Mouse (Mus musculus) right cerebral cortex, postnatal 14 days (tissue): ENCODE results near the gene Ercc2.

ENCODE experiments used
- DNase-seq: peaks from one replicate; pipeline ENCODE4 v3.0.0; 2022

Gene Ercc2

DNA sequence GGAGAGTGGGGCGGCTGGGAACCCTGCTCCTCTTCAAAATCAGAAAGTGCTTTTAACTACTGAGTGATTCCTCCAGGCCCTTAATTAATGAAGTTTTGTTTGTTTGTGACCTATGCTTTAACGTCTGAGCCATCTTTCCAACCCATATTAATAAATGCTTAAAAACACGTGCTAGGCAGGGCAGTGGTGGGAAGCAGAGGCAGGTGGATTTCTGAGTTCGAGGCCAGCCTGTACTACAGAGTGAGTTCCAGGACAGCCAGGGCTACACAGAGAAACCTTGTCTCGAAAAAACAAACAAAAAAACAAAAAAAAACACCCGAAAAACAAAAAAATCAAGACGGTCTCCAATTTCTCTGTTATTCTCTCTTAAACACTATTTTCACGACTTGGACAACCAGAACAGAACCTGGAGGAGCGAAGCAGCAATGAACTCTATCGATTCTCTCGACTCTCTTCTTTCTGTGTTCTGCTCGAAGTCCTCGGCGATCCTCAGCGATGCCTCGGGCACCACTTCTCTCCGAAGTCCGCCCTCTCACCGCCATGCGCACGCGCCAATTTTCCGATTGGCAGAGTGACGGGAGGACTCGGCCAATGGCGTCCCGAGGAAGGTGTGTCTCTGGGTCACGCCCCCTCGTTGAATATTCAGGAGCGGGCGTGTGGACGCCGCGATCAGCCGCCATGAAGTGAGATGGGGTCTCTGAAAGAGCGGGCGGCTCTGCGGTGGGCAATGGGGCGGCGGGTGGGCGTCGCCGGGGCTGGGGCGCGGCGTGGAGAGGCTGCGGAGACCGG, at the start of gene Ercc2:
TSS of gene Ercc2 (plus strand) at position 634 of the 789 bp plus-strand sequence.
- peak; percentile 99 for DNase-seq

DNA sequence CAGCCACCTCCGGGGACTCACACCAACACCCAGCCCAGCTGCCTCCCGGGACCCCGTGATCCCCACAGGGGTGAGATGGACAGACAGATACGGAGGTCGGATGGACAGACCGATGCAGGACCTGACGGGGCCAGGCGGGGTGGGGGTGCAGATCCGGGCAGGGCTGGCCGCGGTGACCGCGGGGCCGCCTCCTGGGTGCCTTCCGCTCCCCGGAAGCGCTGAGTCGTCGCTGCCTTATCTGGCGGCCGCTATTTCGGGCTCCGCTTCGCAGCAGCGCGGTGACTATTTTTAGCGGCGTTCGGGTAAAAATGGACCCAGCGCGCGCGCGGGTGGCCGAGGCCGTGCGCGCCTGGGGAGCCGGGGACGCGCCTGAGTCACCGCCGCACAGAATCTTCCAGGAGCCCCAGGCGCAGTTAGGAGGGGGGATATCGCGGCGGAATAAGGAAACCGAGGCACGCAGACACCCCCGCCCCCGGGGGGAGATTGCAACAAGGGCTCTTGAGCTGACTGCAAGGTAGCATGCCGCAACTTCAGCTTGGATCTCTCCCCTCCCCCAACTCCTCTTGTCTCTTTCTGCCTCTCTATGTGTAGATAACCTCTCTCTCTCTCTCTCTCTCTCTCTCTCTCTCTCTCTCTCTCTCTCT, 49.0 kb upstream of the Ercc2 start:
- peak; percentile 88 for DNase-seq

DNA sequence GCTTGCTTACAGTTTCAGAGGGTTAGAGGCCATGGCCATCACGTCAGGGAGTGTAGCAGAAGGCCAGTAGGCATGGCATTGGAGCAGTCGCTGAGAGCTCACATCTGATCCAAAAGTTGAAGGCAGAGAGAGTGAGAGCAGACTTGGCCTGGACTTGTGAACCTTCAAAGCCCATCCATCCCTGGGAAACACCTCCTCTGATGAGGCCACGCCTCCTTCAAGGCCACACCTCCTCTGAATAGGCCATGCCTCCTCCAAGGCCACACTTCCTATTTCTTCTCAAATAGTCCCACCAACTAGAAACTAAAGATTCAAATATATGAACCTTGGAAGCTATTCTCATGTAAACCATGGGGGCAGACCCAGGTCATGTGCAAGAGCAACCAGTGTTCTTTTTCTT, 46.2 kb upstream of the Ercc2 start:
- no peak for DNase-seq

DNA sequence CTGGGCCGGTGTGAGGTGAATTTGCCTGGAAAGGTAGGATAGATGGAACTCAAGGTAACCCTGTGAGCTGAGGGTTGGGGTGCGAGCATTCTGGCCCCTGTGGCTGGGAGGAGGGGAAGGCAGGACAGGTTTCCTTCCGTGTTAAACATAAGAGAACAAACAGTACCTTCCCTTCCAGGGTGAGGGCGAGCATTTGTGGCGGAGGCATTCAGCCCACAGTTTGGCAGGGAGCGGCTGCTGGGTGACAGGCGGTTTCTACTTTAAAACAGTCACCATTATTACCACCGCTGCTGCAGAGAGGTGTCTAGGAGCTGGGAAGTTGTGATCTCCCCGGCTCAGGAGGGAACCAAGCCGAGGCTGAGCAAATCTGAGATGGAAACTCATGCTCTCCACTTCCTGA, 44.7 kb upstream of the Ercc2 start:
- no peak for DNase-seq

DNA sequence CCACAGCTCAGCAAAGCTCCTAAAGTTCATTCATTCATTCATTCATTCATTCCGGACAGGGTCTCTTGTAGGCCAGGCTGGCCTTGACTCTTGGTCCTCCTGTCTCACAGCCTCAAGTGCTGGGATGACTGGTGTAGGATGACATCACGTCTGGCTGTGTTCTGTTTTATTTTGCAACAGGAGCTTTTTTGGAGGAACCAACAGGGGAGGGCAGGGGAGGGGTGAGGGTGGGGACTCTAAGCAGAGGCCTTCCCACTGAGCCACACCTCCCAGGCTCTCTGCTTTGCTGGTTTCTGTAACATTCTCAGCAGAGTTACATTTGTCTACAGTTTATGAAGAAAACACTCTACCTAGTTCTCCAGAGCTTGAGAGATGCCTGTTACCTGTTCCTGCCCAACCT, 43.8 kb upstream of the Ercc2 start:
- DNase-seq: no peak

DNA sequence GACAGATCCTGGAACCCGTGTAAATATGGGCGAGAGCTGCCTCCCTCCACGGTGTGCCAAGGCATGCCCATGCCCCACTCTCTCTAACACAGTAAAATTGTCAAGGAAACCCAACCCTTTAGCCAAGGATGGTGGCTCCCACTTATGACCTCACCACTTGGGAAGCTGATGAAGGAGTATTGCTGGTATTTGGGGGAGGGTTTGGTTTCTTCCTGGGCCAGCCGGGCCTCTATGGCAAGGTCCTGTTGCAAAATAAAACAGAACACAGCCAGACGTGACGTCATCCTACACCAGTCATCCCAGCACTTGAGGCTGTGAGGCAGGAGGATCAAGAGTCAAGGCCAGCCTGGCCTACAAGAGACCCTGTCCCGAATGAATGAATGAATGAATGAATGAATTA, 43.2 kb upstream of the Ercc2 start:
- no peak for DNase-seq

DNA sequence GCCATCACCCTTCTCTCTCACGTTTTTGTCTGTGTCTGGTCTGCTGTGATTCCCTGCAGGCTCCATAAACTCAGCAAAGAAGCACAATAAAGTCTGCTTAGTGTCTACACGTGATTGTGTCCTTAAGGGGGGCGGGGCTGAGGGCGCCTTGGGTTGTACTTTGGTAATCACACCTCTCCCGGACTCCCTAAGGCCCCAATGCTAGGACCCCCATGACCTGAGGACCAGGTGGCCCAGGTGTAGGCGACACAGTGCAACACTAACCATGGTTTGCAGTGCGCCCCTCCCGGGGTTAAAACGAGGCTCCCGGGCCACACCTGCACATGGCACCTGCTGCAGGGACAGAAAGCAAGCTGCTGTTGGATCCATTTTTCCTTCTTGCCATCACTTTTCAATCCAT, 40.6 kb upstream of the Ercc2 start:
- no peak for DNase-seq

DNA sequence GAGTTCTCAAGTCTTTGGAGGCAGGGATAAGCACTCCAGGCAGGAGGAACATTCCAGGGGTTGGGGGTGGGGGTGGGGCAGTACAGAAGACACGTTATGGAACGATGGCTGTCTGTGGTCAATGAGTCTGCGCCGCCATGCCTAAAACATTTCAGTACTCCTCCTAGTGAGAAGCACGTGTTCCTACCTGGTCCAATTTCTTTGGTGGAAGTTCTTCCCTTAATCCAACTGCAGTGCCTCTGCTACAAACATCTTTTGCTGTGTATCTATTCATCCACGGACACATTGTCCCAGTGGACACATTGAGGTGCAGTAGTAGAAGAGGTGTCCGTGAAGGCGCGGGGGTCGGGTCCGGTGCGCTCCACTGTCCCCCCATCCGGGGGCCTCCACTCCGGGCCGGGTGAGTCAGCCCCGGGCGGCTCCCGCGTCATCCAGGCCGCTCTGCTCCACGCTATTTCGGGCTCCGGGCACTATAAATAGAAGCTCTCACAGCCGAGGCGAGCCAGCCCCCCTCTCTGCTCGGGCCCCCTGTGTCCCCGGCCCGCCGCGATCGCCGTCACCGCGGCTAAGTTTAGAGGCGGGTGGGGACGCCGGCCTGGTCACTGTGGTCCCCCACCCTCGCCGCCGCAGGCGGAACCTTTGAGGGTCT, 39.9 kb upstream of the Ercc2 start:
- DNase-seq: peak; percentile 67

DNA sequence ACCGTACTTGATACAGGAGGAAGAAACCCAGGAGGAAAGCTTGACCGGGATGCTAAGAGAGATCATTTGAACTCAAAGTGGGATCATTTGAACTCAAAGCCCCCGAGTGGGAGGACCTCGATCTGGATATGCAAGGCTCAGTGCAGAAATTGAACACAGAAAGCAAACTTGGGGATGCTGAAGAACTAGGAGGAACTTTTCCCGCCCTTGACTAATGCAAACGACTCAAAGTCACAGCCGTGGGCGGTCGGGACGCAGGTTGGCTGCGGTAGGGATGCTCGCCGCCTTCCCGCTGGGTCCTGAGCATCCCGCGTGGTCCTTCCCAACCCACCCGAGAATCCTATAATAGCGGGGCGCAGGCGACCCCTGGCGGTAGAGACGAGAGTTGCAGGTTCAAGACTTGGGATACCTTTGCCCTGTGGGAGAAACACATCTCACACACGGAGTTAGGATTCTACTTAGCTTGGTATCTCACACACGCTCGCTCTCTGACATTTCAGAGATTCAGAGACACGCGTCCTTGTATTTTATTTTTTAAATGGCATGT, 39.3 kb upstream of the Ercc2 start:
- DNase-seq: peak; percentile 89

DNA sequence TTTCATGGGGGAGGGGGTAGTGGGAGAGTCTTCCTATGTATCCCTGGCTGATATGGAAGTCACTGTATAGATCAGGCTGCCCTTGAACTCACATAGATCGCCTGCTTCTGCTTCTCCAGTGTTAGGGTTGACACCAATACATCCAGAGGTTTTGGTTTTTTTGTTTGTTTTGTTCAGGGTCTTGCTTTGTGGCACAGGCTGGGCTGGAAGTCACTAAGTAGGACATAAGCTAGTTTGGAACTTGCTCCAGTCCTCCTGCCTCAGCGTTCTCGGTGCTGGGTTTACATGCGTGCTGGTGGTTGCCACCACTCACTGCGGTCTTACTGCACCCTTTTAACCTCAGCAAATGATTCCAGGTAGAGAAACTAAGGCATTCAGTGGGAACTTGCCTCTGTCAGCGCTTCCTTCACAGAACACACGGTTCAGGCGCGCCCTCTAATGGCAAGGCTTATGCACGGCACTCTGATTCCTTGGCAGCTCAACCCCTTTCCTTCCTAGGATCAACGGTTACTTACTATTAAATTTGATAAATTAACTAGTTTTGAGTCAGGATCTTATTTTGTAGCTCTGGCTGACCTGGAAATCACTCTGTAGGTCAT, 38.5 kb upstream of the Ercc2 start:
- peak; percentile 65 for DNase-seq

DNA sequence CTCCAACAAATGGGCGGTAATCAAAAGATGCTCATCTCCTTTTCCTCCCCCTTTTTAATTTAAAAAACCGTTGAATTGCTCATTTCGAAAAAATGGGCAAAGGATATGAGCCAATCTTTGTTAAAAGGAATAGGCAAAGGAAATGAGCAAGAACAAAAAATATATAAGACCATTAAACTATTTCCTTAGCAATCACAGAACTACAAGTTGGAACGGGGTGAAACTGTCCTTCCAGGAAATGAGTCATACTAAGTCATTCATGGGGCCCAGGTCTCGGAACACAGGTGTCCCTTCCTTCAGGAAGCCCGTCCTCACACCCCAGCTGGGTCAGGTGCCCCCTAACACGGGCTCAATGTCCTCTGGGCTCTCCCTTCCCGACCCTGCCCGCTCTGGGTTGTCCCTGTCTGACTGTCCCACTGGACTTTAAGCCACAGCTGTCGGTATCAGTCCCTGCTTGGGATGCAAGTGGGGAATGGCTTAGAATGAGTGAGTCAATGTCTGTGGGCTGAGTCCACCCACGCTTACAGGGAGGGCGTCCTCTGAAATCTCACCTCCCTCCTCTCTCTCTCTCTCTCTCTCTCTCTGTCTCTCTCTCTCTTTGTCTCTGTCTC, 37.5 kb upstream of the Ercc2 start, which contains the start of gene Ercc1:
TSS of gene Ercc1 (plus strand) at position 542 of the 611 bp plus-strand sequence.
- no peak for DNase-seq

DNA sequence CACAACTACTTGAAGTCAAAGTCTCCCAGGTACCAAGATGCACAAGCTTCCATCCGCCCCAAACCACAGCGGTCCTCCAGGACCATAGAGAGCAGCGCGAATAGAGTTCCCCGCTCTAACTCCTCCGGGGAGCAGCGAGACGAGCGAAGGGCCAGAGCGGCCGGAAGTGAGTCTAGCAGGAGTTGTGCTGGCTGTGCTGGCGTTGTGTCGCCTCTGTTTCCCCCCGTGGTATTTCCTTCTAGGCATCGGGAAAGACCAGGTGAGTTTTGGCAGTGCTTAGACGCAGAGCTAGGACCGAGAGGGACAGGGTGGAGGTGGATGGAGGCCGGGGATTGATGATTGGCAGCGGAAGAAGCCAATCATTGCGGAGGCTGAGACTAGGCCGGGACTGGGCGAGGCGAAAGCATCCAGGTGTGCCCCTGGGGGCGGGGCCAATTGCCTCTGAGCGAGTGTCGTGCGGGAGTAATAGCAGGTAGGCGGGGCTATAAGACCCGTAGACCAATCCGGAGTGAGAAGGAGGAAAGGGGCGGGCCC, 36.8 kb upstream of the Ercc2 start:
- DNase-seq: peak; percentile 92

DNA sequence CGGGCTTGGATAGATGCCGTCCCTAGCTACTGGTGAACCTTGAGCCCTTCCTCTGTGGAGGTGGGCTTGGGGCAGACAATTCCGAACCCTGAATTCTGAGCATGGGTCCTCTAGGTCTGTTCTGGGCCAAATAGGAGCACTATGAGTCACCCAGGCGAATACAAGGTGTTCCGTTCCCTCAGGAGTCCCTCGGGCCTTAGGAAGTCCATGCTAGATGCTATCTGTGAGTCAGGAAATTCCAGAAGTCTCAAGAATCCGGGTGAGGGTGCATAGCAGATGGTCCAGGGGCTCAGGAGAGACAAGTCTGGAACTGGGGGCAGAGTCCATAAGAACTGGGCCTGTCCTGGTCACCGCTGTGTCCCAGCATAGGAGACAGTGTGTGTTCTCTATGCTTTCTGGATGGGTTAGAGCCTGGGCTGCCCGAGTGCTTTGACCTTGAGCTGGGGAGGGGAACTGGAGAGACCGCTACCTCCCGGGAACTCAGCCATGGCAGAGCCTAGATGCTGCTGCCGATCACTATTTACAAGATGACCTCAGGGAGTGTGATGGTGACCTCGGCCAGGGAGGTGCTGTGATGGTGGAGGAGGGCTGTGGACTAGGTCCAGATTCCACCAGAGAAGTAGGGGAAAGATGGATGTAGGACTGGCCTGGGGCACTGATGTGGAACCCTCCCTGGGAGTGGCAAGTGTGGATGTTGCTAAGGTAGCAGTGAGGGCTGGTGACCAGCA, 32.5 kb upstream of the Ercc2 start:
- no peak for DNase-seq

DNA sequence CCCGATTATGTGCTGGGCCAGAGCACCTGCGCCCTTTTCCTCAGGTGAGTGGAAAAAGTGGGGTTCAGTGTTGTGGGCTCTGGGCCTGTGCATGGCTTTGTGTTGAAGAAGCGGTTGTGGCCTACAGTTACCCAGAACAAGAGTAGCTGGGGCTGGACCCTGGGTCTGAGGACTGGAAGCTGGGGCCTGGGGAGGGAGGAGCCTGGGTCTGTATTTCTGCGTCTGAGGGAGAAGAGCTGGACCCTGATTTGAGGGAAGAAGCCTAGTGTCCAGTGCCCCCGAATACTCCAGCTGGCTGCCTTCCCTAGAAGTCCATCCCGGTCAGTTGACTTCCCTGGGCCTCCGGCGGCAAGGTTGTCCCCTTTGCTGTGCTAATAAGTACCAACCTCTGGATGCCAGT, 31.6 kb upstream of the Ercc2 start:
- no peak for DNase-seq

DNA sequence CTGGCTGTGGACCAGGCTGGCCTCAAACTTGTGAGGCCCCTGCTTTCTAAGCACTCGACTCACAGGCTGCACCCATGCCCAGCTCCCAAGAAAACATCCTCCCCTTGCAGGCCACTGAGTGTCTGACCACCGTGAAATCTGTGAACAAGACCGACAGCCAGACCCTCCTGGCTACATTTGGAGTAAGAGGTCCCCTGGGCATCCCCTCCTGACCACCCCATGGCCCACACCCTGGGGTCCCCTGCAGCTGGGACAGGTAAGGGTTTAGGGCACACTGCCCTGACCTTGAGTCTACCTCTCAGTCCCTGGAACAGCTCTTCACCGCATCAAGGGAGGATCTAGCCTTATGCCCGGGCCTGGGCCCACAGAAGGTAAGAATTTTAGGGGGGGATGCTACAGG, 26.8 kb upstream of the Ercc2 start:
- DNase-seq: no peak

DNA sequence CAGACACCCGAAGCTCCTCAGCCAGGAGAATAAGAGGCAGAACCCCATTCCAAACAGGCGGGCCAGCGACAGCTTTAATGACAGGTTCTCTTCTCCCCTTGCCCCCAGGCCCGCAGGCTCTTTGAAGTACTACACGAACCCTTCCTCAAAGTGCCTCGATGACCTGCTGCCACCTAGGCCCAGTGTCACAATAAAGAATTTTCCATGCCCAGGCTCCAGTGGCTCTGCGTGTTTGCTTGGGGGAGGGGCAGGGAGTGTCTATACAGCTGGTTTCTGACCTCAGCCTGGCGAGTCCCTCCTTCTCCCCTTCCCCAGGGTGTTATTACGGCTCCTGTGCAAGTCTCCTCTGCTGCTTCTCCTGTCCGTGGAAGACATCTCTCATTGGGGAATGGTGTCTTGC, 25.5 kb upstream of the Ercc2 start:
- DNase-seq: no peak

DNA sequence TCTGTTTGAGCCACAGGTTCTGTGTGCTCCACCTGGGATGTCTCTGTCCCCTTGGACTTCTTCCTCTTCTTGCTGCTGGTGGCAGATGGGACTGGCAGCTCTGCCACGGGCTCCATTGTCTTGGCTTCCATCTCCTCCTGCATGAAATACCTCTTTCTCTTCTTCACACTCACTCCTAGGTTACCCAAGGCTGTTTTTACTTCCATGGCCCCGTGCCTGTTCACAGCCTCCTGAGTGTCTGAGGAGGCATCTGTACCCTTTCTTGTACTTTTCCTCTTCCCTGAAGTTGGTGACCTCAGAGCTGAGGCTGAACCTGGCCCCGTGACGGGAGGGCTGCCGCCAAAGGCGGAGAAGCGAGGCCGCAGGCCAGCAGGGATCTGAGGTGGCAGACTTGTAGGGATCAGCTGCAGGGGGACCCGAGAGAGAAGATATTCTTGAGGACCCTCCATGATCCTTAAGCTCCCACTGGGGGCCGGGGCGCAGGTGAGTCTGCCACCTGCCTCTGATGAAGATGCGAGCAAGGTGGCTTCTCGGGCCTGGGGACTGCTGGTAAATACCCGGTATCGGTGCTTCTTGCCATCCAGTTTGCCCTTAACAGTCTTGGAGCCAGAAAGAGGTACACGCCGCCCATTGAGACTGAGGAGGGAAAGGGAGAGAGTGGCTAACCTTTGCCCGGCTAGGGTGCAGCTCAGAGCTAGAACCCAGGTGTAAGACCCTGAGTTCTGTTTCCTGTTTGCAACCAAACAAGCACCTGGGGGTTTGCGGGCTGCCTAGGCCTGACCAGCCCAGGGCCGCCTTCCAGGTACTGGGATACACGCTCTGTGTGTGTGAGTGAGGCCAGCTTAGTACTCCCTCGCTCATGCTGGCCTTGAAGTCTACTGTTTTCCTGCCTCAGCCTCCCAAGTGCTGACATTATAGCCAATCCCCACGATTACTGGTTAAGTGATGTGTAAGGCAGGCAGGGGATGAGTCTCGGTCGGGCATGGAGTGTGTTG, 24.1 kb upstream of the Ercc2 start:
- no peak for DNase-seq

DNA sequence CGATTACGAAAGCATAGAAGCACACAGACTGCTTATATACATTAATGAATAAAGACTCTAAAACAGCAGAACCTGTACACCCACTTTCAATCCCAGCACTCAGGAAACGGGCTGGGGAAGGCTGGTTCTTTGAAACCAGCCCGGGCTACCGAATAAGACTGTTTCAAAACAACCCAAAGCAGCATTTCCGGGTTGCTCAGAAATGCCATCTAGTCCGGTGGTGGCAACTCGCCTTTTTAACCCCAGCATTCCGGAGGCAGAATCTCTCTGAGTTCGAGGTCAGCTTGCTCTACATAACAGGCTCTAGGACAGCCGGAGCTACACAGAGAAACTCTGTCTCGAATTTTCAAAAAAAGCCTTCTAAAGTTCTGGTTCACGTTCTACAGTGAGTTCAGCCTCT, 23.2 kb upstream of the Ercc2 start:
- no peak for DNase-seq

DNA sequence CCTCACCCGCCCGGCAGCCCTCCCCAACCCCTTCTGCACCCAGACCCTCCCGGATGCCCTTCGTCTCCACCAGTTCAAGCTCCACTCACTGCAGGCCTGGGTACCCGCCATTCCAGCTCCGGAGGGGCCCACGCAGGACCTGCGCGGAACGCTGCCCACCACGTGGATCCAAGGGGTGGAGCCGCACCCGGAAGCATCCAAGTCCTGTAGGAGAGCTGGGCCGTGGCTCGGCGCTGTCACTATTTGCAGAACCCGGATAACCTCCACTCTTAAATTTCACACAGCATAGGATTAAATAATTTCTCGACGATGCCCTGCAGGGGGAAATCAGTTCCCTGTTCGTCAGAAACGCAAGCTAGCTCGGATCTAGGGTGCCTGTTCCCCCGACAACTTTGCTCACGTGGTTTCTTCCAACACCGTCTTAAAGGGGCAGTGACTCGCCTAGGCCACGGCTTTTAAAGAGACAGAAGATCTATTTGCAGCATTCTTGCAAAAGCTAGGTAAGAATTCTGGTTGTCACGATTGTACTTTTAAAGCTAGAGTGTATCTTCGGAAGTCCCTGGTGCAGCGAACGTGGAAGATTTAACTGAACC, 22.4 kb upstream of the Ercc2 start, which contains the start of the genes Cd3eap and Ppp1r13l:
TSS of gene Cd3eap (minus strand) at position 185 of the 593 bp plus-strand sequence.
TSS of gene Ppp1r13l (plus strand) at position 451 of the 593 bp plus-strand sequence.
- peak; percentile 91 for DNase-seq
